Comparison of ENCODE assay signal across 8 mouse cellular contexts in genomic region chr3:153905251-153906135, GRCm38 (mm10). TPM values are rescaled to one million over a fixed set of nuclear protein-coding genes. Genes with fewer than 3 reads are reported as not detected.
DNase-seq lines count a peak whose midpoint lies in the region; ATAC-seq lines count a peak whose summit lies in the region.

No protein-coding gene starts in this region.

- H3K4me2 ChIP-seq in kidney, embryonic 16.5 days (replicated peaks; ENCODE audit: low read depth, low read length) = no peak overlapping the region
- no peak overlapping the region for H3K4me2 ChIP-seq in forebrain, embryonic 14.5 days (ENCODE audit: low read length)
- H3K4me2 ChIP-seq in liver, embryonic 11.5 days = no peak overlapping the region

- intact Hi-C loops in left cerebral cortex, postnatal 4 days (cut with DNase I) = no loop called here

- H3K4me1 ChIP-seq in kidney, embryonic 16.5 days (ENCODE audit: insufficient read depth, low read length) = peaks cover 15% of the 10 kb centered on the region
- peaks cover 7% of the 10 kb centered on the region for H3K4me1 ChIP-seq in forebrain, embryonic 14.5 days (ENCODE audit: control insufficient read depth, insufficient read depth, low read length)
- H3K4me1 ChIP-seq in liver, embryonic 11.5 days (replicated peaks; ENCODE audit: control insufficient read depth, insufficient read depth, low read length) = peaks cover 27% of the 10 kb centered on the region

- peaks cover 68% of the 10 kb centered on the region for H3K36me3 ChIP-seq in kidney, embryonic 16.5 days (ENCODE audit: insufficient read depth, low read length)
- peaks cover 74% of the 10 kb centered on the region for H3K36me3 ChIP-seq in forebrain, embryonic 14.5 days (ENCODE audit: control insufficient read depth, insufficient read depth, low read length)
- peaks cover 59% of the 10 kb centered on the region for H3K36me3 ChIP-seq in liver, embryonic 11.5 days (ENCODE audit: control insufficient read depth, insufficient read depth, low read length)

- H3K4me3 ChIP-seq in kidney, embryonic 16.5 days (ENCODE audit: low read length) = no peak overlapping the region
- no peak overlapping the region for H3K4me3 ChIP-seq in forebrain, embryonic 14.5 days (ENCODE audit: low read depth, low read length)
- no peak overlapping the region for H3K4me3 ChIP-seq in liver, embryonic 11.5 days (ENCODE audit: low read depth, low read length)

- WGBS in kidney, embryonic 16.5 days = 88% methylated on average over 49 of the region's 49 CpGs
- WGBS in forebrain, embryonic 14.5 days = 85% methylated on average over 49 of the region's 49 CpGs
- WGBS in liver, embryonic 11.5 days = 81% methylated on average over 49 of the region's 49 CpGs

- no peak overlapping the region for H3K9ac ChIP-seq in kidney, embryonic 16.5 days (replicated peaks; ENCODE audit: low read length)
- no peak overlapping the region for H3K9ac ChIP-seq in forebrain, embryonic 14.5 days (ENCODE audit: low read length)
- H3K9ac ChIP-seq in liver, embryonic 11.5 days (ENCODE audit: low read depth, low read length) = no peak overlapping the region

- H3K9me3 ChIP-seq in kidney, embryonic 16.5 days (ENCODE audit: low read length) = no peaks in the 10 kb centered on the region
- no peaks in the 10 kb centered on the region for H3K9me3 ChIP-seq in forebrain, embryonic 14.5 days (replicated peaks; ENCODE audit: control insufficient read depth, low read length)
- H3K9me3 ChIP-seq in liver, embryonic 11.5 days (ENCODE audit: control insufficient read depth, low read length) = no peaks in the 10 kb centered on the region

- ATAC-seq in kidney, embryonic 16.5 days (ENCODE audit: low FRiP score, low TSS enrichment) = peak; percentile 55
- peak; percentile 45 for ATAC-seq in forebrain, embryonic 14.5 days
- peak; percentile 30 for ATAC-seq in liver, embryonic 11.5 days (replicated peaks; ENCODE audit: low FRiP score)

- no peak for DNase-seq in kidney, adult 9 months
- DNase-seq in forebrain, embryonic 14.5 days (ENCODE audit: low spot score) = no peak
- DNase-seq in liver, embryonic 11.5 days (ENCODE audit: low spot score) = peak; percentile 69
- DNase-seq in testis, postnatal 10 days (ENCODE audit: low spot score) = peak; percentile 63
- DNase-seq in lung, postnatal 10 days = no peak
- no peak for DNase-seq in thymus, postnatal 25 days
- DNase-seq in left cerebral cortex, postnatal 4 days = no peak

- no peaks in the 10 kb centered on the region for H3K27me3 ChIP-seq in kidney, embryonic 16.5 days (ENCODE audit: insufficient read depth, low read length)
- H3K27me3 ChIP-seq in forebrain, embryonic 14.5 days (replicated peaks; ENCODE audit: control insufficient read depth, insufficient read depth, low read length) = no peaks in the 10 kb centered on the region
- no peaks in the 10 kb centered on the region for H3K27me3 ChIP-seq in liver, embryonic 11.5 days (replicated peaks; ENCODE audit: control insufficient read depth, insufficient read depth, low read length)

- no peak overlapping the region for H3K27ac ChIP-seq in kidney, embryonic 16.5 days (ENCODE audit: low read length)
- no peak overlapping the region for H3K27ac ChIP-seq in forebrain, embryonic 14.5 days (ENCODE audit: low read depth, low read length)
- no peak overlapping the region for H3K27ac ChIP-seq in liver, embryonic 11.5 days (ENCODE audit: low read depth, low read length)

RNA-seq across cellular contexts. Expression of gene Msh4, which starts 0.4 kb away (rescaled TPM):
- polyA plus RNA-seq in kidney, embryonic 16.5 days (2015; fragmentation: Nextera tagmentation; extraction: Ambion mirVana) = 0.07 and 0.09 TPM in 2 replicates
- 0.06 TPM in 1 of 2 replicates, not detected in the other for polyA plus RNA-seq in forebrain, embryonic 14.5 days (2014; fragmentation: Nextera tagmentation; extraction: Ambion mirVana)
- polyA plus RNA-seq in liver, embryonic 11.5 days (2014; fragmentation: Nextera tagmentation; extraction: Ambion mirVana) = 0.09 and 0.11 TPM in 2 replicates
- total RNA-seq in left cerebral cortex, postnatal 4 days (2021) = under 1 TPM; 0.64 to 0.97 TPM

RNA-seq across cellular contexts. Expression of gene Rabggtb, which starts 7.3 kb away (rescaled TPM):
- 55.0 and 58.7 TPM in 2 replicates for polyA plus RNA-seq in kidney, embryonic 16.5 days (2015; fragmentation: Nextera tagmentation; extraction: Ambion mirVana)
- 49.1 and 55.4 TPM in 2 replicates for polyA plus RNA-seq in forebrain, embryonic 14.5 days (2014; fragmentation: Nextera tagmentation; extraction: Ambion mirVana)
- 86.9 and 95.9 TPM in 2 replicates for polyA plus RNA-seq in liver, embryonic 11.5 days (2014; fragmentation: Nextera tagmentation; extraction: Ambion mirVana)
- 10 to 100 TPM; 57.7 to 64.1 TPM for total RNA-seq in left cerebral cortex, postnatal 4 days (2021)

RNA-seq across cellular contexts. Expression of gene Acadm, which starts 38.9 kb away (rescaled TPM):
- polyA plus RNA-seq in kidney, embryonic 16.5 days (2015; fragmentation: Nextera tagmentation; extraction: Ambion mirVana) = 150 and 164 TPM in 2 replicates
- 42.1 and 47.5 TPM in 2 replicates for polyA plus RNA-seq in forebrain, embryonic 14.5 days (2014; fragmentation: Nextera tagmentation; extraction: Ambion mirVana)
- 68.9 and 75.3 TPM in 2 replicates for polyA plus RNA-seq in liver, embryonic 11.5 days (2014; fragmentation: Nextera tagmentation; extraction: Ambion mirVana)
- total RNA-seq in left cerebral cortex, postnatal 4 days (2021) = 10 to 100 TPM; 29.5 to 33.9 TPM

Comparison
In these comparisons a context has a peak if more than half of its experiments do, and no peak if none do; other contexts are left out.
1. DNase-seq: peak in liver, embryonic 11.5 days (single experiment) and testis, postnatal 10 days (single experiment); none in kidney, adult 9 months (single experiment), forebrain, embryonic 14.5 days (single experiment), lung, postnatal 10 days (single experiment), thymus, postnatal 25 days (single experiment) and left cerebral cortex, postnatal 4 days (single experiment).
2. Peak in every context shown above with its lines, with median percentiles within 50 percentile points of each other: ATAC-seq.